Mouse (Mus musculus) liver, embryonic 14.5 days (tissue): Measurements from ENCODE around the gene Tmco5.
A peak's percentile ranks its signal among the peaks of the same experiment; 100 is the strongest.

Experiments used
- CTCF ChIP-seq: IDR thresholded peaks from 2 replicates; pipeline ENCODE4 v1.5.1; 2016; ENCODE audit warnings: antibody characterized with exemption, low read depth, control low read depth
- EP300 ChIP-seq: IDR thresholded peaks from 2 replicates; pipeline ENCODE4 v1.6.1; 2016; ENCODE audit warnings: antibody characterized with exemption, low read depth

GRCm38 (mm10) chr2:116838538-116839197, 39.8 kb upstream of the Tmco5 start:
- TF ChIP-seq EP300: no peak
- peak; percentile 28; the same call in 1 of the 2 replicates for TF ChIP-seq CTCF
